Mouse (Mus musculus): Measurements from ENCODE around the gene Rab3gap1. TPM values are rescaled to one million over a fixed set of nuclear protein-coding genes. Genes with fewer than 3 reads are reported as not detected.

Gene Rab3gap1
- total RNA-seq, 2 experiments from 2014 or later: 25.0 to 26.6 TPM

DNA sequence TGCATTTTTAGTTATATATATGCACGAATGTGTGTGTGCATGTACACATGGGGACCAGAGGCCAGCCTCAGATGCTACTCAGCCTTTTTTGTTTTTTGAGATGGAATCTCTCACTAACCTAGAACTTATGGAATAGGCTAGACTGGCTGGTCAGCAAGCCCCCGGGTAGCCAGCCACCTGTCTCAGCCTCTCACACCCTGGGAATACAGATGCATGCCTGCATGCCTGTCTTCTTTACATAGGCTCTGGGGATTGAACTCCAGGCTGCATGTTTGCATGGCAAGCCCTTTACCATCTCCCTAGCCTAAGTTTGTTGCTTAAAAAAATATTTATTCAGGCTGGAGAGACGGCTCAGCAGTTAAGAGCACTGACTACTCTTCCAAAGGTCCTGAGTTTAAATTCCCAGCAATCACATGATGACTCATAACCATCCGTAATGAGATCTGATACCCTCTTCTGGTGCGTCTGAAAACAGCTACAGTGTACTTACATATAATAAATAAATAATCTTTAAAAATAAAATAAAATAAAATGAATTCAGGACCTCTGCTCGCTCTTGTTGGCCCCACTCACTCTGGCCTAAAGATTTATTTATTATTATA lies 8.7 kb upstream of the Rab3gap1 start:
- TF ChIP-seq CTCF (IDR thresholded peaks at IDR 0.05): no peak
- no peak for DNase-seq
- no peak overlapping the region for H3K27ac ChIP-seq
- intact Hi-C loops (cut with DNase I): no loop called here
- no peak overlapping the region for H3K4me3 ChIP-seq

DNA sequence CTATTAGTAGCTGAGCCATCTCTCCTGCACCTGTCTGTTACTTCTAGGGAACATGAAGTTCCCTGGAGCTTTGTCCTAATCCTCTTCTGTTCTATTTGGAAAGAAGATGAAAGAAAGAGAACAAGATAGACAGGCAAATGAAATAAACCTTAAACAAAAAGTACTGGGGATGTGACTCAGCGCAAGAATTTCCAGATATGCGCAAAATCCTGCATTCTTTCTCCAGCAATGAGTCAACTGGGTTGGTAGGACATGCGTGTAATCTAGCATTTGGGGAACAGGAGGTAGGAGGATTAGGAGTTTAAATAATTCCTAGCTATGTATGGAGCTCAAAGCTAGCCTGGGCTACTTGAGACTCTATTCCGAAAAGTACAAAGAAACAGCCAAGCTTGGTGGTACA lies 8.1 kb upstream of the Rab3gap1 start:
- TF ChIP-seq CTCF (IDR thresholded peaks at IDR 0.05): no peak
- Histone ChIP-seq H3K27ac (no peak overlapping the region), H3K4me3 (no peak overlapping the region)
- no peak for DNase-seq
- intact Hi-C loops (cut with DNase I): no loop called here

DNA sequence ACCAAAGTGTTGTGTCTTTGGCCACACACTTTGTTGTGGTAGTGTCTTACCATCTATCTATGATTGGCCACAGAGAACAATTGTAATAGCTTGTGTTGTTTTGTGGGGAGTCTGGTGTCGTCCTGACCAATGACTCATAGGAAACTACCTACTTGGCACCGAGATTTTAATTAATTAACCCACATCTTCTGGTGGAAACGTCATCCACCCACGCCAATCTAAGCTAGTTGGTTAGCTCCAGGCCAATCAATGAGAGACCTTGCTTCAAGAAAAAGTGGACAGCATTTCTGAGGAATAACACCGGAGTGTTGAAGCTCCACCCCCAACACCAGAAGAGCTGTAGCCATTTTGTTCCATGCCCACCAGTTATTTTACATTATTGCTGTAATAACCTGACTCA lies 6.7 kb upstream of the Rab3gap1 start:
- DNase-seq: no peak
- no peak overlapping the region for H3K27ac ChIP-seq
- H3K4me3 ChIP-seq: no peak overlapping the region
- TF ChIP-seq CTCF (IDR thresholded peaks at IDR 0.05): no peak
- intact Hi-C loops (cut with DNase I): no loop called here

DNA sequence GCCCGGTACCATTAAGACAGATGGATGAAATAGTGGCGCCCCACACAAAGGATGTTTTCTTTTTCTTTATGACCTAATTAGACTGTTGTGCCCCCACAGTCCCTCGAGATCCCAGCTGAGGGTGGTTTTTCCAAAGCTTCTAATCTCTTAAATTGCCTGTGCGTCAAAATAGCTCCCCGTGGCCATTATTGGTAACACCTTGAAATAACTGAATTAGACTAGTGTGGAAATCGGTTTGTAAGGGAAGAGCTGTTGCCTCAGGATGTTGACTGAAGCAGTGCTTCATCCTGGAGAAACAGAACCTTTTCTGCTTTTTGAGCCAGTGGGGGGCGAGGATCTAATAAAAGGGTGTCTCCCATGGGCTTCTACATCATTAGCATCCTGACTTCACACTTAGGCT lies 4.8 kb upstream of the Rab3gap1 start:
- no peak for TF ChIP-seq CTCF (IDR thresholded peaks at IDR 0.05)
- H3K4me3 ChIP-seq: no peak overlapping the region
- H3K27ac ChIP-seq: no peak overlapping the region
- no peak for DNase-seq
- intact Hi-C loops (cut with DNase I): no loop called here

DNA sequence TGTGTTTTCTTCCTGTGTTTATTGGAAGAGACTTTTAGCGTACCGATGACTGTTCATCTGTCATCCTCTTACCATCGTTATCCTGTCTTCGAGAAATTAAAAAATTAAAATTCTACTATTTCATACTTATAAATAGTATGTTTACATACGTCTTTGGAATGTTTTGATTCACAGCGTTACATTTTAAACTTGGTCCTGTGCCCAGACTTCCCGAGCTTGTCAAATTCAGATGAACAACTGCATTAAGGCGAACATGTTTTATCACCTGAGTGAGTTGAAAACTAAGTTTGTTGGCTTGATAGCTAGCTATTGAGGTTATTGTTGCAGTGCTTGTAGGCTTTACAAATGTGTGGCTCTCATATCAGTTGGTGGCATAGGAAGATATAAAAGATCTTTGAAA lies 703 bp downstream of the Rab3gap1 start:
- DNase-seq: no peak
- peak overlapping the region; percentile 97 for H3K27ac ChIP-seq
- H3K4me3 ChIP-seq: peak overlapping the region; percentile 91
- TF ChIP-seq CTCF (IDR thresholded peaks at IDR 0.05): no peak
- intact Hi-C loops (cut with DNase I): loop anchor here (5.0 kb wide), 1 partner anchor 42 kb away; no protein-coding TSS in a partner anchor

DNA sequence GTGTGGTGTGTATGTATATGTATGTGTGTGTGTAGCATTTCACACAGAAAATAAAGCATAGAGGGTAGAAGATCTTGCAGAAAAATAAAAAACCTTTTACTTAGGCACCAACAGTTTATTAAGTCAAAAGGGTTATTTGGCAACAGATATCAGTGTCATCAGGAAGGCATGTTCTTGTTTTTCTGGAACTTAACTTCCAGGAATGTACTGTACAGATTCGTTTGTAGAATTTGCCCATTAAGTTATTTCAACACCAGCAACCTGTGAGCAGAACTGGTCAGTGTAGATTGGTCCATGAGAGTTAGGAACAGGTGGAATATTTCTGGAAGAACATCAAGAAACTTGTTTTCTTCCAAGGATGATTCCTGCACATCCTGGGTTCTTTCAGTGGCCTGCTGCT lies 30.8 kb downstream of the Rab3gap1 start:
- no peak for DNase-seq
- Histone ChIP-seq H3K27ac (no peak overlapping the region), H3K4me3 (no peak overlapping the region)
- no peak for TF ChIP-seq CTCF (IDR thresholded peaks at IDR 0.05)
- intact Hi-C loops (cut with DNase I): no loop called here

DNA sequence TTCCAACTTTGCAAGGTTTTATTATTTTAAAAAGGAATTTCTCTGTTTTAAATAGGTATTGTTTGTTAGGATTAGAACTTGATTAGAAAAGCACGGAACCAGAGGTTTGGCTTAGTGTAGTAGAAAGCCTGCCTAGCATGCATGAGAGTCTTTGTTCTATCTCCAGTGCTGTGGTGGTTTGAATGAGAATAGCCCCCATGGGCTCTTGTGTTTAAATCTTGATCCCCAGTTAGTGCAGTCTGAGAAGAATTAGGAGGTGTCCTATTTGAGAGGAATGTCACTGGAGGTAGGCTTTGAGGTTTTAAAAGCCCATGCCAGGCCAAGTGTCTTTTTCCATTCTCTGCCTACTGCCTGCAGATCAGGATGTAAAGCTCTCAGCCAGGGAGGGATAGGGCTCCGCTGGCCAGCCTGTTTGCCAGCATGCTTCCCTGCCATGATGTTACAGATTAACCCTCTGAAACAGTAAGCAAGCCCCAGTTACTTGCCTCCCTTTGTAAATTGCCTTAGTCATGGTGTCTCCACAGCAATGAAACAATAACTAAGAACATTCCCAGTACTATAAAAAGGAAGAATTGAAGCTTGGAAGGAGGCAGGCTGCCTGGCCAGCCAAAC lies 36.3 kb downstream of the Rab3gap1 start:
- intact Hi-C loops (cut with DNase I): no loop called here
- DNase-seq: no peak
- no peak for TF ChIP-seq CTCF (IDR thresholded peaks at IDR 0.05)
- Histone ChIP-seq H3K27ac (no peak overlapping the region), H3K4me3 (no peak overlapping the region)

DNA sequence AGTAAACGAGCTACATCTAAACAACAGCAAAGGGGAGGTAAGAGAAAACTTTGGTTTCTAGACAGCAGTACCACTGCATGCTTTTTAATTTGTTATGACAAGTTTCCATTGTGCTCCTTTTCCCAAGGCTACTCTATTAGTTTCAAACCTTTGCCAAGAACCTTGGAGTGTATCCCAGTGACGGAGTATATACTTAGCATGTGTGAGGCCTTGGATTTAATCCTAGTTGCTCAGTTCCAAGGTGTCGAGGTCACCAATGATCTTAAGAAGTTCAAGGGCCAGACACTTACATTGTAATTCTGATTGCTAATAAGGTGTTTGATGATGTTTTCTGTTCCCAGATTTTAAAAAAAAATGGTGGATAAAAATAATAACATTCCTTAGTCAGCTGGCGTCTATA lies 44.5 kb downstream of the Rab3gap1 start:
- TF ChIP-seq CTCF (IDR thresholded peaks at IDR 0.05): no peak
- H3K27ac ChIP-seq: no peak overlapping the region
- DNase-seq: no peak
- intact Hi-C loops (cut with DNase I): no loop called here
- no peak overlapping the region for H3K4me3 ChIP-seq

DNA sequence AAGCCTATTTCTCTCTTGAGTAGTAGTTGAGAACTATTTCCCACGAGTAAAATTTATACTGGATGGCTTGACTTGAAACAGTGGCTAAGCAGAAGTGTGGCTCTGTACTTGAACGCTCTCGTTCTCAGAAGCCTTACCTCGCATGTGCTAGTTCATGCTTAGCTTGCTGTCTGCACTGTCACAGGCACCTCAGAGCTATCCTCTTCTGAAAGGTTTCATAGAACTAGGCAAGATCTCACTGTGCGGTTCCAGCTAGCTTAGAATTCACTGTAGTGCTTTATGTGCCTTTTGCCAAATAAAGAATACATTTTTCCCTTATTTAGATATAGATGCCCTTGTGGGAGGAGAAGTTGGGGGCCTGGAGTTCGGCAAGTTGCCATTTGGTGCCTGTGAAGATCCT lies 46.7 kb downstream of the Rab3gap1 start:
- Histone ChIP-seq H3K4me3 (no peak overlapping the region), H3K27ac (no peak overlapping the region)
- TF ChIP-seq CTCF (IDR thresholded peaks at IDR 0.05): no peak
- no peak for DNase-seq
- intact Hi-C loops (cut with DNase I): no loop called here

DNA sequence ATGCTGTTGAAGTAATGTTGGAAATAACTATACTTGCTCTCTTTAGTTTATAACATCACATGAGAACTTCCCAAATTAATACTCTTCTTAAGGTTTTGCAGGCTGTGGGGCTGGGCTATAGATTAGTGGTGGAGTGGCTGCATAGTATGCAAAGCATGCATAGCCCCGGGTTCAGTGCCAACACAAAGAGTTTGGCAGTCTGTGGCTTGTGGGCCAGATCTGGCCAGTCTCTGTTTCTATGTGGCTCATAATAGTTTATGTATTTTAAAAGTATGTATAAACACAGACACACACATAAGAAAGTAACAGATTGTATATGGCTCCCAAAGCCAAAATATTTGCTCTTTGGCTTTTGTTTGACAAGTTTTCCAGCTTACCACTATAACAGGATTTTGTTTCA lies 47.2 kb downstream of the Rab3gap1 start:
- no peak overlapping the region for H3K4me3 ChIP-seq
- DNase-seq: no peak
- H3K27ac ChIP-seq: no peak overlapping the region
- intact Hi-C loops (cut with DNase I): no loop called here
- no peak for TF ChIP-seq CTCF (IDR thresholded peaks at IDR 0.05)

DNA sequence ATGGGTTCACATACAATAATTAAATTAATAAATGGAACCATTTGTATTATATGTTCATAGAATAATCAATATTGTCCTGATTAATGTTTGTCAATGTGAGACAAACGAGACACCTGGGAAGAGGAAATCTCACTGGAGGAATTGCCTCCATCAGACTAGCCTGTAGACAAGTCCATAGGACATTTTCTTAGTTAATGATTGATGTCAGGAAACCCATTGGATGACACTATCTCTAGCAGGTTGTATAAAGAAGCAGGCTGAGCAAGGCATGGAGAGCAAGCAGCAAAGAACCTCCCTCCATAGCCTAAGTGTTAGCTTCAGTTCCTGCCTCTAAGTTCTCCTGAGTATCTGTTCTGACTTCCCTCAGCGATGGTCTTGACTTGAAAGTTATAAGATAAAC lies 64.8 kb downstream of the Rab3gap1 start:
- TF ChIP-seq CTCF (IDR thresholded peaks at IDR 0.05): no peak
- DNase-seq: no peak
- Histone ChIP-seq H3K4me3 (no peak overlapping the region), H3K27ac (no peak overlapping the region)
- intact Hi-C loops (cut with DNase I): no loop called here

DNA sequence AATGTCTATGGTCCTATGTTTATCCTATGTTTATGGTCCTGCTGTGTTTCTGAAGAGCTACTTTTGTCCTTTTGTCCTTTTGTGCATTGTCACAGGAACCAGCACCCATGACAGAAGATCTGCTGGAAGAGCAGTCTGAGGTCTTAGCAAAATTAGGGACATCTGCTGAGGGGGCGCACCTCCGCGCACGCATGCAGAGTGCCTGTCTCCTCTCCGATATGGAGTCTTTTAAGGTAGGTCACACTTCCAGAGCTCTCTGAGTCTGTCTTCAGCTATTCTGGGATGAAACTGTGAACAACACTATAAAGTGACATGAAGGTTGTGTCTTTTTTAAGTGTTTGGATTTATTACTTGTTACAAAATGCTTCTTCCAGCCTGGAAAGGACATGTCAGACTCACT lies 65.7 kb downstream of the Rab3gap1 start:
- Histone ChIP-seq H3K27ac (no peak overlapping the region), H3K4me3 (no peak overlapping the region)
- intact Hi-C loops (cut with DNase I): no loop called here
- no peak for DNase-seq
- no peak for TF ChIP-seq CTCF (IDR thresholded peaks at IDR 0.05)

DNA sequence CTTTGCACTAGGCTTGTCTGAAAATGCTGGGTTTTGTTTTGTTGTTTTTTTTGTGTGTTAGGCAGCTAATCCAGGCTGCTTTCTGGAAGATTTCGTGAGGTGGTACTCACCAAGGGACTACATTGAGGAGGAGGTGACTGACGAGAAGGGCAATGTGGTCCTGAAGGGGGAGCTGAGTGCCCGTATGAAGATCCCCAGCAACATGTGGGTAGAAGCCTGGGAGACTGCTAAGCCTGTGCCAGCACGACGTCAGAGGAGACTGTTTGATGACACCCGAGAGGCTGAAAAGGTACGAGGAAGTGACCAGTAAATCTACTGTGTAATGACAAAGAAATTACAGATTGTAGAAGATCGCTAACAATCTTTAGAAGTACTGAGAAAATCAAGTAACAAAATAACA lies 68.7 kb downstream of the Rab3gap1 start:
- Histone ChIP-seq H3K27ac (peak overlapping the region; percentile 38; the same call in 1 of the 2 replicates), H3K4me3 (no peak overlapping the region)
- DNase-seq: peak; percentile 80
- TF ChIP-seq CTCF (IDR thresholded peaks at IDR 0.05): peak; percentile 58
- intact Hi-C loops (cut with DNase I): loop anchor here (5.0 kb wide), 1 partner anchor 205 kb away; no protein-coding TSS in a partner anchor

DNA sequence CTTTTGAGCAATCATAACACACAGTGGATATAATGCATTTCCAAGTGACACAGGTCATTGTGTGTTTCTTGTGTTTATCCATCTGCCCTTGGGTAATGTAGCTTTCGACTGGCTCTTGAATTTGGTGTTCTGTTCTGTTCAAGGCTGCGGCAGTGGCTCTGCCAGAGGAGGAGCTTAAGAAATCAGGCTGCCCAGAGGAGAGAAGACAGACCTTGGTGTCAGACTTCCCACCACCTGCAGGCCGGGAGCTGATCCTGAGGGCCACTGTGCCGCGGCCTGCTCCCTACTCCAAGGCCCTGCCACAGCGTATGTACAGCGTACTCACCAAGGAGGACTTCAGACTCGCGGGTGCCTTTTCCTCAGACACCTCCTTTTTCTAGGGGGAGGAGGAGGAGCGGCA lies 73.7 kb downstream of the Rab3gap1 start:
- no peak for TF ChIP-seq CTCF (IDR thresholded peaks at IDR 0.05)
- no peak for DNase-seq
- Histone ChIP-seq H3K27ac (no peak overlapping the region), H3K4me3 (no peak overlapping the region)
- intact Hi-C loops (cut with DNase I): no loop called here
